Mouse (Mus musculus) liver, embryonic 11.5 days (tissue): ENCODE results near the gene C1qtnf3. TPM values are rescaled to one million over a fixed set of nuclear protein-coding genes. Genes with fewer than 3 reads are reported as not detected.

Experiments used
- ATAC-seq: fragments of 200-750 bp; cut with Nextera tagmentation; replicated peaks from 2 replicates; pipeline ENCODE4 v1.8.0; 2017; ENCODE audit warnings: moderate number of reproducible peaks, mild to moderate bottlenecking, moderate TSS enrichment, moderate library complexity; ENCODE audit not compliant: low FRiP score
- DNase-seq: peaks from one replicate; pipeline ENCODE4 v3.0.0-alpha.2; 2017; ENCODE audit warnings: low spot score
- H3K27ac ChIP-seq: fragments of 300-500 bp; sonication (generic); 2 replicates; pipeline ENCODE4 v1.5.1; 2014; ENCODE audit warnings: mild to moderate bottlenecking, low read depth, low read length, control low read depth
- H3K27me3 ChIP-seq: fragments of 300-500 bp; sonication (generic); replicated peaks from 2 replicates; pipeline ENCODE4 v1.6.1; 2014; ENCODE audit warnings: low read length, mixed read lengths; ENCODE audit not compliant: control insufficient read depth, insufficient read depth
- H3K36me3 ChIP-seq: fragments of 300-500 bp; sonication (generic); 2 replicates; pipeline ENCODE4 v1.6.1; 2014; ENCODE audit warnings: mild to moderate bottlenecking, low read length, moderate library complexity, mixed read lengths; ENCODE audit not compliant: control insufficient read depth, insufficient read depth
- H3K4me1 ChIP-seq: fragments of 300-500 bp; sonication (generic); replicated peaks from 2 replicates; pipeline ENCODE4 v1.6.1; 2014; ENCODE audit warnings: low read length, mixed read lengths; ENCODE audit not compliant: control insufficient read depth, insufficient read depth
- H3K4me2 ChIP-seq: fragments of 300-500 bp; sonication (generic); 2 replicates; pipeline ENCODE4 v1.6.1; 2014; ENCODE audit warnings: mild to moderate bottlenecking, control low read depth, moderate library complexity
- H3K4me3 ChIP-seq: fragments of 300-500 bp; sonication (generic); 2 replicates; pipeline ENCODE4 v1.5.1; 2014; ENCODE audit warnings: low read depth, low read length, control low read depth
- H3K9ac ChIP-seq: fragments of 300-500 bp; sonication (generic); 2 replicates; pipeline ENCODE4 v1.6.1; 2014; ENCODE audit warnings: low read depth, low read length, control low read depth
- H3K9me3 ChIP-seq: fragments of 300-500 bp; sonication (generic); 2 replicates; pipeline ENCODE4 v1.6.1; 2016; ENCODE audit warnings: low read length, inconsistent platforms, mixed read lengths; ENCODE audit not compliant: control insufficient read depth
- WGBS: fragments of 180-500 bp; shearing (Covaris S2); extraction: QIAGEN DNeasy Blood & Tissue Kit; methylation state at CpG from one replicate; pipeline ENCODE4 v1.1.7; 2014; 5-methylcytosine and 5-hydroxymethylcytosine counted together
- polyA plus RNA-seq: library from polyadenylated mRNA; unstranded; fragments of >200 nt; fragmentation: Nextera tagmentation; extraction: Ambion mirVana; gene quantifications from 2 replicates; pipeline ENCODE4 v1.2.1, GENCODE M21; 2014

The C1qtnf3 gene
- polyA plus RNA-seq, 1 experiment from 2014 or later: 0.96 TPM

DNA sequence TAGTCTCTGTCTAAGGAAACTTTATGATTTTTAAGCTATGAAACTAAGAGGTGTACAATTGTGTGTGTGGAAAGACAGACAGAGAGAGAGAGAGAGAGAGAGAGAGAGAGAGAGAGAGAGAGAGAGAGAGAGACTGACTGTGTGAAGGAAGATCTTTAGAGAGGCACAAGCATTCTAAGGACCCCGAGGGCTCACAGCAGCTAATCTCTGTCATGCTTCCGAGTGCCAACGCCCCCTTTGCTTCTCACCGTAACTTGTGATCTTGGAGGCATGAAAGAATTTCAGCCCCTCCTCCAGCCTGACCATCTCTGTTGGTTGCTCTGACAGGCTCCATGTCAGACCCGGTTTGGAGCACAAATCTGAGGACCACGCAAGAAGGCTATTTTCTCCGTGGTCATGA is 48.3 kb downstream of the C1qtnf3 start, which contains the start of gene Slc45a2:
Gene Slc45a2 (plus strand): TSS at position 301 of the 400 bp plus-strand sequence.
- H3K4me3 ChIP-seq: no peak within 1 kb of the TSS
- H3K4me2 ChIP-seq: no peak within 1 kb of the TSS
- H3K36me3 ChIP-seq: no peaks in the 10 kb centered on the region
- no peak within 1 kb of the TSS for H3K9ac ChIP-seq
- no peak within 1 kb of the TSS for H3K27ac ChIP-seq
- WGBS: 62% methylated on average over 7 of the region's 7 CpGs
- no peaks in the 10 kb centered on the region for H3K9me3 ChIP-seq
- ATAC-seq (no peak), DNase-seq (no peak)
- no peaks in the 10 kb centered on the region for H3K27me3 ChIP-seq
- H3K4me1 ChIP-seq: no peaks in the 10 kb centered on the region

DNA sequence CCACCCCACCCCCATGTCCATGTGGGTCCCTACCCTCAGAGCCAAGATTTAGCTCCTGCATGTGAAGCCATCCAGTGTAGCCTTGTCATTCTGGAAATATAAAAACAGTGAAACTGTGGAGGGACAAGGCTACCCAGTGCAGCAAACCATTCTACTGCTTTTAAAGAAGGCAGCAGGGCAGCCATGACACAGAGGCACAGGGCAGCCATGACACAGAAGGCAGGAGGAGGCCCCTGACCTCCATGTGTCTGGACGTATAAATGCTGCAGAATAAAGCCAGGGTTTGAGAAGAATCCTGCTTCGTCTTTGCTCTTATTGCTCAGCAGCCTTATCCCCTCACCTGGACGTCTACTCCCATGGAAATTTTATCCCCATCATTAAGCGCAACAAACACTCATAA is 51.7 kb downstream of the C1qtnf3 start:
- no peak overlapping the region for H3K9ac ChIP-seq
- no peaks in the 10 kb centered on the region for H3K27me3 ChIP-seq
- no peak overlapping the region for H3K4me3 ChIP-seq
- no peaks in the 10 kb centered on the region for H3K4me1 ChIP-seq
- 91% methylated on average over 4 of the region's 4 CpGs for WGBS
- ATAC-seq (no peak), DNase-seq (no peak)
- no peaks in the 10 kb centered on the region for H3K36me3 ChIP-seq
- H3K9me3 ChIP-seq: no peaks in the 10 kb centered on the region
- H3K27ac ChIP-seq: no peak overlapping the region
- H3K4me2 ChIP-seq: no peak overlapping the region

DNA sequence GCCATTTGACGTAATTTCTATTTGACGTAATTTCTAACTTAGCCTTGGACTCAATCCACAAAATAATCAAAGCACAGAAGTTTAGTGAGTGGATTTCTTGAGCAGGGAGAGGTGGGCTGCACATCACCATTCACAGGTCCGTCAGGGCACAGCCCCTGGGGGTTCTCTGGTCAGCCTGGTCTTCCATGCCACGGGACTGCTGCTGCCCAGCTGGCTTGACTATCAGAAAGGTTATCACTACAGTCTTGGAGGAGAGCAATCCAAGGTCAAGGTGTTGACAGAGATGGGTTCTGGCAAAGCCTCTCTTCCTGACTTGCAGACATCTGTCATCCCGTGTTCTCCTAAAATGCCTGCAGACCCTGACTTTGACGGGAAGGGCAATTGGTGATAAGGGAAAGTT is 52.5 kb downstream of the C1qtnf3 start:
- DNase-seq (no peak), ATAC-seq (no peak)
- Histone ChIP-seq H3K4me1 (no peaks in the 10 kb centered on the region), H3K27ac (no peak overlapping the region), H3K9ac (no peak overlapping the region), H3K27me3 (no peaks in the 10 kb centered on the region), H3K9me3 (no peaks in the 10 kb centered on the region), H3K4me3 (no peak overlapping the region), H3K4me2 (no peak overlapping the region), H3K36me3 (no peaks in the 10 kb centered on the region)
- WGBS: 55% methylated on average over 6 of the region's 6 CpGs

DNA sequence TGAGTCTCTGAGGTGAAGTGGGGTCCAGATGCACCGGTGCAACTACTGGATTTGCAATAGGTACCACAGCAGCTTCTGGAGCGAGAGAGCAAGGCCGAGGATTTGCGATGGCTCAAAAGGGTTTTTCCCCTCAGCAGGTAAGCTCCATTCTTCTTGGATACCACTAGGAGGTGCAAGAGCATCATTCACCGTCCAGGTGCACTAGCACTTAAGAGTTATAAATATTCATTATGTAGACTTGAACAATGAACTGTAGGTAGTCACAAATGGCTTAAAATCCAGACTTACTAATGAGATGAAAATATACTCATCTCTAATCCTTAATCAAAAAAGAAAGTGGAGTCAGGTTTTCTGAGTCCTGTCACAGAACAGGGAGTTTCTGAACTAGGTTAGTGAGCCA is 56.6 kb downstream of the C1qtnf3 start:
- DNase-seq (no peak), ATAC-seq (no peak)
- Histone ChIP-seq H3K4me1 (no peaks in the 10 kb centered on the region), H3K4me3 (no peak overlapping the region), H3K9me3 (no peaks in the 10 kb centered on the region), H3K27ac (no peak overlapping the region), H3K27me3 (no peaks in the 10 kb centered on the region), H3K4me2 (no peak overlapping the region), H3K36me3 (no peaks in the 10 kb centered on the region), H3K9ac (no peak overlapping the region)
- WGBS: 23% methylated on average over 5 of the region's 5 CpGs

DNA sequence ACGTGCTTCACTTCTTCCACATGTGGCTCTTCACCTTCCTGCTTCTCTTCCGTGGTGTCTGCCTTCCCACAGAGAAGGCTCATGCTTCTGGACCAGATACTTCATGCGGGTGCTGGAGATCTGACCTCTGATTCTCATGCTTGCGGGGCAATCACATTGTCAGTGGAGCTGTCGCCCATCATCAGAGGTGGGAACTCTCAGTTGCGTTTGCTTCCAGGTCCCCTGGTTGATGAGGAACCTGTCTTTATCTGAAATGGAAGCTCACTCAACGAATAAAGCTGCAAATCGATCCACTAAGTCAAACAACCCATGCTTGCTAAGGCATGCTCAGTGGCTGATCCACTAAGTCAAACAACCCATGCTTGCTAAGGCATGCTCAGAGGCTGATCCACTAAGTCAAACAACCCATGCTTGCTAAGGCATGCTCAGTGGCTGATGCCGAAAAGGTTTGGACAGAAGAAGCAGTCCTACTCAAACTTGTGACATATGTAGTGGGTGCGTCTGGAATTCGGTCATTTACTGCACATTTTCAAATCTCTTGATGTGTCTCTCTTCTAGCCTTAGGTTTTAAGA is 58.9 kb downstream of the C1qtnf3 start:
- ATAC-seq (no peak), DNase-seq (no peak)
- Histone ChIP-seq H3K4me3 (no peak overlapping the region), H3K4me2 (no peak overlapping the region), H3K36me3 (no peaks in the 10 kb centered on the region), H3K4me1 (no peaks in the 10 kb centered on the region), H3K27me3 (no peaks in the 10 kb centered on the region), H3K27ac (no peak overlapping the region), H3K9ac (no peak overlapping the region), H3K9me3 (no peaks in the 10 kb centered on the region)
- WGBS: 69% methylated on average over 11 of the region's 11 CpGs

DNA sequence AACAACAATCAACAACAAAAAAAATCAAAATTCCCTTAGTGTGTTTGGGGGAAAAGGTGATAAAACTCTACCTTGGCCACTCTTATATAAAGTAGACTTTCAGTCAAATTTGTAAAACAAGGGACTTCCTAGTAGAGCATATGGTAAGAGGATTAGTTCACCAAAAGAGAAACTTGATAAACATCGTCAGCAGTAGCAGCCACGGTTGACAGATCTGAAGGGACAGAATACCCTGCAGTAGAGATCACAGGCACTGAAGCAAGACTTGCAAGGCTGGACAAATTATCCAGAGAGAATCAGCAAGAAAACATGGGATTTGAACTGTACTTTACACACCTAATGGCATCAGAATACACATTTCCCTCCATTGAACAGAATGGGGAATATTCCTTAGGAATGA is 62.8 kb downstream of the C1qtnf3 start:
- Histone ChIP-seq H3K9ac (no peak overlapping the region), H3K9me3 (no peaks in the 10 kb centered on the region), H3K27me3 (no peaks in the 10 kb centered on the region), H3K36me3 (no peaks in the 10 kb centered on the region), H3K4me2 (no peak overlapping the region), H3K4me3 (no peak overlapping the region), H3K4me1 (no peaks in the 10 kb centered on the region), H3K27ac (no peak overlapping the region)
- ATAC-seq: no peak
- 45% methylated on average over 2 of the region's 2 CpGs for WGBS
- DNase-seq: no peak

DNA sequence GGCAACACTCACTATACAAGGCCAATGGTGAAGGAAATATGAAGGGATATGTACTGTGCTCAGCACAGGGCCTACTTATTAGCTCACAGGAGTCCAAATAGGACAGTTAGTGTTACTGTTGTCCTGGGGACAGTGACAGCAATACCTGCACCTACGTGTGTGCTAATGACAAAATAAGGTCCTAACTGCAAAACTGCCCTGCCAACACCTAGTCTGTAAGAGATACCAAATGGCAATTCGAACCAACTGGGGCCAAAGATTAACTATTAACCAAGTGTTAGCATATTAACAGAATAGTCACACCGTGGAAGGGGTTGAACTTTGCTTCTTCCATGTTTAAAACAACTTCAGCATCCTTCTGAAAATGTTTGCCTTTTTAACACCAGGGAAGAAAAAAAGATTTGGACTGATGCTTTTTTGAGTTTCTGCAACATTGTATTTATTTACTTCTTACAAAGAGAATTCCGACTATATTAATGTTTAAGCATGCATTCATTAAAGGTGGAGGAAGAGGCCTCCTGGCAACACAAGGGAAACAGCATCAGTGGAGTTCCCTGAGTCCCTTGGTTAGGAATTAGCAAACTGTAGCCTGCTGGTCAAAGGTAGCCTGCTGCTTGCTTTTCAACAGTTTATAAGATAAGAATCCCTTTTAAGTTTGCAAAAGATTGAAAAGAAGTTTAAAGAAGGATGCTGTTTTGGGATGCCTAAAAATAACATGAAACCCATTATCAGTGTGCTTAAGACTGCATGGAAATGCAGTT is 74.8 kb downstream of the C1qtnf3 start:
- no peaks in the 10 kb centered on the region for H3K36me3 ChIP-seq
- no peaks in the 10 kb centered on the region for H3K27me3 ChIP-seq
- no peaks in the 10 kb centered on the region for H3K9me3 ChIP-seq
- no peak for ATAC-seq
- no peak overlapping the region for H3K9ac ChIP-seq
- no peak overlapping the region for H3K4me3 ChIP-seq
- DNase-seq: no peak
- WGBS: 52% methylated on average over 4 of the region's 4 CpGs
- no peaks in the 10 kb centered on the region for H3K4me1 ChIP-seq
- H3K27ac ChIP-seq: no peak overlapping the region; the same call in 1 of the 2 replicates
- H3K4me2 ChIP-seq: no peak overlapping the region
